Mouse (Mus musculus) inflammation-experienced regulatory T-cells, adult 6 months (primary cell): Measurements from ENCODE around the gene Poldip3. TPM values are rescaled to one million over a fixed set of nuclear protein-coding genes. Genes with fewer than 3 reads are reported as not detected.
"Not testable (repeated sequence)": the region's sequence is repeated elsewhere in the genome, so short reads cannot be mapped to it uniquely, and the experiment has no call there.

Experiments used
- ATAC-seq: one replicate; pipeline ENCODE4 v1.8.0; 2017
- polyA plus RNA-seq, 3 experiments: library from polyadenylated mRNA; unstranded; fragments of 100-300 nt; shearing (Covaris generic); gene quantifications; one replicate each; pipeline ENCODE4 v1.2.1; 2017

Gene Poldip3
- polyA plus RNA-seq, 3 experiments from 2014 or later: 162 to 203 (median 174) TPM

DNA sequence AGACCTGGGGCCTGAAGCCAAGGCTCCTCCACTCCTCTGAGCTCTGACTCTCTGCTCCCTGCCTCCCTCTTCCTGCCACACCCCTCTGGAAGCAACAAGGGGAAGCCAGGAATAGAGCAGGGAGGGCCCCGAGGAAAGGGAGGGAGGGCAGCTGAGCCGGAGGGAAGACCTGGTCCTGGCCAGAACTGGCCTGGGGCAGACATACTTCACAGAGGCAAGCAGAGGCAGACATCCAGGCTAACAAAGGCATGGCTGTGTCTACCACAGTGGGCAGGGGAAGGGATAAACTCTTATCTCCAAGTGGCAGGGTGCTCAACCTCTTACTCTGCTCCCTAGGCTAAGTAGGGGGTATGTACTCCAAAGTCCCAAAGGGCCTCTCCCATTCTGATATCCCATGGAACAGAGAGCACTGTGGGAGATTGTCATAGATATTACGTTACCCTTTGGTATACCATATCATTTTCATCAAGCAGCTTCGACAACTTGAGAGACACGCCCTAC, 15.8 kb upstream of the Poldip3 start:
- ATAC-seq: no peak

DNA sequence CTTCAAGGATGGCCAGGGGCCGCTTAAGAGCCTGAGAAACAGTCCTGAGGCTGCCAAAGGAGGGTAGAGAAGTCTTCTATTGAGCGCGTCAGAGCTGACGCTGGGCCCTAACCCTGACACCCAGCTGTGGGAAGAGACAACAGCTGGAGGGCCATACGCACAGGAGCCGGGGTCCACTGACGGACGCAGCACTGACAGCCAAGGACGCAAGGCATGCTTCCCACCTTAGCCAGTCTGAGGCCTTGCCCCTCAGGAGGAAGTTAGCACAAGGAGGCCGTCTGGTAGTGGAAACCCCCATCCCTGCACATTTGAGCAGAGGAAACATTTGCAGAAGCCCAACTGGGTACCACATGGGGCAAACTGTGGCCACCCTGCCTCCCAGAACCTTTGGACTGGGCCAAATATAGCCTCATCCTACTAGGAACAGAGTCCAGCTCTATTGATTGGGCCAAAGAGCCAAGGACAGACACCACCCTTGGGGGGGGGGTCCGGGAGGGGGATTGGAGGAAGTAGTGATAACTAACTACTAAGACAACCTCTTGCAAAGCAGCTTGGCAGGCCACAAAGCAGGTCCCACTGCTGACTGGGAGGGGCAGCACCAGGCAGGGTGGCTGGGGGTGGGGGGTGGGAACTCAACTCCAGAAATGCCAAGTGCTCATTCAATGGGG, 13.8 kb upstream of the Poldip3 start:
- ATAC-seq: no peak

DNA sequence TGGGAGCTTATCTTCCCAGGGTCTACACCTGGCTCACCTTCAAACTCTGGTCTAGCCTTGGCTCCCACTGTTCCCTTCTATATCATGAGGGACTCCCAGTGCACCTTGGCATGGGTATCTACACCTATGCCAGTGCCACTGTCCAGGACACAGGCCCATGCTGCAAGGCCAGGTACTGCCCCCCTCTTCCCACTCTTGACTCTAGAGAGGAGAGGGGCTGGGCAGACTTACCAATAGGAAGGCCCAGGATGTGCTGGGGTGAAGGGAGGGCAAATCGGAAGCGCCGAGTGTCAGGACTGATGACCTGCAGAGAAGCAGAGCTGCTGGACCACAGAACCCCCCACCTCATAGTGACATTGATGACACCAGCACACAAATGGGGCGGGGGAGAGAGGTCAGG, 12.8 kb upstream of the Poldip3 start:
- ATAC-seq: no peak

- ATAC-seq: no peak
These were observed 12.0 kb upstream of the Poldip3 start for GRCm38 (mm10) chr15:83161062-83161748.

GRCm38 (mm10) chr15:83160561-83160960, 11.4 kb upstream of the Poldip3 start:
- no peak for ATAC-seq

DNA sequence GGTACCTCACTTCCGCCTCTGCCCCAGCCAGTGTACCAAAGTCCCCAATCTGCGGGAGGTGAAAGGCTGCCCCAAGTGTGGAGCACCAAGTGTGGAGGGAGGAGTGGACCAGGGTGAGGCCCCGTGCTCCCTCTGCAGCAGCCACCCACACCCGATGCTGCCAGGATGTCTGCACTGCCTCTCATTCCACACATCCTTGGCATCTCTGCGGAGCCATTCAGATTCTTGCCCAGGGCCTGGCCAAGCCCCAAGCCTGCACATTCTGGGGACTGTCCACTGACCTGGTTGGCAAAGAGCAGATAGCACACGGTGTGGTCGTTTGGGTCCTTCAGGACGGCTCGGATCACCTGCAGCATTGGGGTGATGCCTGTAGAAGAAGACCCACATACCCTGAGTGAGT, 10.6 kb upstream of the Poldip3 start:
- ATAC-seq: no peak

- ATAC-seq: no peak
These were observed 9.5 kb upstream of the Poldip3 start for GRCm38 (mm10) chr15:83158587-83159160.

DNA sequence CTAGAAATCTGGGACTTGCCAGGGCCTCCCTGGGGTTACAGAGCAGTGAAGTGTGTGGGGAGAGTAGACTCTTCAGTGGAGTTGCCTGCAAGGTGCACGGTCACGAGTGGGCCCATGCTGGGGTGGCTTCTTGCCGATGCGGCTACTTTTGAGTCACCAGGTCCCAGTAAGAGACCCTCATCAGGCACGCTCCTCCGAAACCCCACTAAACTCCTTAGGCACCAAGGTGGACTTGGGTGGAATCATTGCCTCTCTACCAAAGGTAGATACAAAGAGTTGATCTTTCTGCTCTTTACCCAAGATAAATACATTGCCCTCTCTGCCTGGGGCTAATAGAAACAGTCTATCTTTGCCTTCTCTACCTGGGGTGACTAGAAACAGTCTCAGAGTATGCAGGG, 8.5 kb upstream of the Poldip3 start:
- no peak for ATAC-seq

GRCm38 (mm10) chr15:83156929-83157666, 7.9 kb upstream of the Poldip3 start:
- no peak for ATAC-seq

DNA sequence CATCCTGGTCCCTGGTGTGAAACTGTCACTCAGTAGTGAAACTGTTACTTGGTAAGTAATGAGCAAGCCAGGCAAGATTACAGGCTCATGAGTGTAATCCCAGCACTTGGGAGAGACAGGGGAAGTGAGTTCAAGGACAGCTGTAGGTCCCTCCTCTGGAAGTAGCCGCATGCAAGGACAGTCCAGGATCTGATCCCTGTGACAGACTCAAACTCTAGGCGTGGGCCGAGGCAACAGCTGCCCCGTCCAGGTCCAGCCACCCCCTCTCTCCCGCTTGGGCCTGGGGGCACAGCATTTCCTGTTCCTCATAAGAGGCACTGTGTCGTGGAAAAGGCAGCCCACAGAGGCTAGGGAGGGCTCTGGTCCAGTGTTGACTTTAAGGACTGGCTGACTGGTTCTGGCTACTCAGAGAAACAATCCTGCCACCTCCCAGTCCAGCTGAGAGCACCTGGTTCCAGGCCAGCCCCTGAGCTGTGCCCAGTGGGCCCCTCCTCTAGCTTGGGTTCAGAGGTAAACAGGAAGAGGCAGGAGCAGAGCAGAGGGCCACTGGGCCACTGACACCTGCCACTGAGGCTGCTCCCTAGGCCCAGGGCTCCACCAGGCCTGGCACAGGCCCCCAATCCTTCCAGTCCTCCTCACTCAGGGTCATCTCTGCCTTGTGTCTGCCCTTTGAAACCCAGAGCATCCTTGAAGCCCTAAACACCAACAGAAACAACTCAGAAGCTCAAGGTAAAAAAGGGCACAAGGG, 6.7 kb upstream of the Poldip3 start:
- no peak for ATAC-seq

- no peak for ATAC-seq
These were observed 5.1 kb upstream of the Poldip3 start for GRCm38 (mm10) chr15:83154309-83154708.

GRCm38 (mm10) chr15:83150694-83151093, 1.5 kb upstream of the Poldip3 start:
- ATAC-seq: no peak

DNA sequence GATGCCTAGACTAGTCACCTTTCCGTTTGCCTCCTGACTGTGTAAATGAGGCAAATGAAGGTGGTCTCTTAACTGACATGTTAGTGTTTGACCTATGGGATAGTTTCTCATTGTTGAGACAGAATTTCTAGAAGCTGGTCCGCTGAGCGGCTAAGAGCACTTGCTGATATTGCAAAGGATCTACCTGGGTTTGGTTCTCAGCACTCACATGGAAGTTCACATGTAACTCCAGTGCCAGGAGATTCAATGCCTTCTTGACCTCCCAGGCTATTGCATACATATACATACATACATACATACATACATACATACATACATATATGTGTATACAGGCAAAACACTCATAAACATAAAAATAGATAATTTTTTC, 874 bp upstream of the Poldip3 start:
- ATAC-seq: no peak

GRCm38 (mm10) chr15:83148801-83149195, 386 bp downstream of the Poldip3 start:
- ATAC-seq: peak; percentile 20

- no peak for ATAC-seq
These were observed 789 bp downstream of the Poldip3 start for GRCm38 (mm10) chr15:83148395-83148794.

DNA sequence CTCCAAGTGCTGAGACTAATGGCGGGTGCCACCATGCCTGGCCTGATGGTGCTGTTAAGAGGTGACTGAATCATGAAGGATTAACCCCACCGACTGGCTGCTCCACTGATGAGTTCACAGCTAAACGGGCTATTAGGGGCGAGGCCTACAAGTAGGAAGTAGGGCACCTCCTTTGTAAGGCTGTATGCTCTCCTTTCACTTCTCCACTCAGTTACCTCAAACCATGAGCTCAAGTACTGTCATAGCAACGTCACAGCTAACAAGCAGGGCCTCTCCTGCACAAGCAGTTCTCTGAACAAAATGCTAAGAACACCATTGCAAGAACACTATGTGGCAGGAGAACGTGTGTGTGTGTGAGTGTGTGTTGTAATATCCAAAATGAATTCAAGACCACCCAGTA, 3.6 kb downstream of the Poldip3 start:
- ATAC-seq: no peak

GRCm38 (mm10) chr15:83142861-83143260, 6.3 kb downstream of the Poldip3 start:
- no peak for ATAC-seq

DNA sequence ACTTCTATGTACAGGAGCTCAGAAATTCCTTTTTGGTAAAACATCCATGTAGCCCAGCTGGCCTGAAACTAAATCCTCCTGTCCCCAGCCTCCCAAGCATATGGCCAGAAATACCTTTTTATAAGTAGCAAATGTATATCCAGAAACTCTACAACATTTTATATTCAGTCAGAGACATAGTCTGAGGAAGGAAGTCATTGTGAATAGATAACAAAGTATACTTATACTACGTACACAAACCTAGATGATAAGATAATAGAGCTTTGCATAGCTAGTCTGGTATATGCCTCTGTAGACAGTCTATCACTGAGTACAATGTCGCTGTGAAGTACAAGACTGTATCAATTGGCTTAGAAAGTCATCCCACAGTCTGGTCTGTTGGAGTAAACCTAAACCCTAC, 13.5 kb downstream of the Poldip3 start:
- ATAC-seq: no peak

DNA sequence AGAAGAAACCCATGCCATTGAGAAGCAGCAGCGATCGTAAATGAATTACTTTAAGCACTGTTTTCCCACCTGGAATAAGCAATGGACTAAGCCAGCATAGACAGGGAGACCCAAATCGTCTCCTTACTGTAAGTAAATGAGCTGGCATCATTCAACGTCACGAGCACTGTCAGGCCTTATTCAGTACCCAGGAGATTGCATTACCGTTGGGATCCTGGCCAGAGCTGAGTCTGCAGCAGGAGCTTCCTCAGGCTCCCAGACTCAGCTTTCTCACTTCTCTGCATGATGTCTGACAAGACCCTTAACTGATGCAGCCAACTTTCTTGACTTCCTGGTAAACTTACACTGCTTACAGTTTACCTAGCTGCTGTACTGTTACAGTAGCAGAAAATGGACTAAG, 14.5 kb downstream of the Poldip3 start:
- ATAC-seq: no peak

DNA sequence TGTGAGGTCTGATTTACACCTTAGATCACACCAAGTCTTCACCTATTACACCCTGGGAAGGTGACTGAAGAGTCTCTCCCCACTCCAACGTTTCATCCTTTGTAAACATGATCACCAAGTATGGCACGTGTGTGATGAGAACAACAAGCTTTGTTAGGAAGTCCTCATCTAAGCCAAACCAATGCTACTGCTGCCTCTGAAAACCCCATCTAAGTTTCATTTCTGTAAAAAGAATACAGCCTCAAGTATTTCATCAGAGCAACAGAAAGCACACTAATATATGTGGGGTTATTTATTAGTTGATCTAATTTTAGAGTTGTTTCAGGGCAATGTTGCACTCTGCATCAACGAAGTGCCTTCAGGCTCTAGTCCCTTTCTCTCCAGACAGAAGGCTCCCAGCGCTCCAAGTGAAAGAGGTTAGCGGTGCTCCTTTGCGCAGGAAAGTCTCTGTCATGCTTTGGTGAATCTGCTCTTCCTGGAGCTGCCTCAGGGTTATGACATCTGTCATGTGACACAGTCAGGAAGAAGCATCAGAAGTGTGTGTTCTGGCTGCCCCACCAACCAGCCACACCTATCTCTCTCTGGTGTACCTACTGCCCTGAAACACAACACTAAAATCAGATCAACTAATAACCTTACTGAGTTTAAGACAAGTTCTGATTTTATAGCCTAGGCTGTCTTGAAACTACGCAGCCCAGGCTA, 19.5 kb downstream of the Poldip3 start:
- no peak for ATAC-seq

GRCm38 (mm10) chr15:83127037-83127436, 22.1 kb downstream of the Poldip3 start:
- ATAC-seq: not testable (repeated sequence)

DNA sequence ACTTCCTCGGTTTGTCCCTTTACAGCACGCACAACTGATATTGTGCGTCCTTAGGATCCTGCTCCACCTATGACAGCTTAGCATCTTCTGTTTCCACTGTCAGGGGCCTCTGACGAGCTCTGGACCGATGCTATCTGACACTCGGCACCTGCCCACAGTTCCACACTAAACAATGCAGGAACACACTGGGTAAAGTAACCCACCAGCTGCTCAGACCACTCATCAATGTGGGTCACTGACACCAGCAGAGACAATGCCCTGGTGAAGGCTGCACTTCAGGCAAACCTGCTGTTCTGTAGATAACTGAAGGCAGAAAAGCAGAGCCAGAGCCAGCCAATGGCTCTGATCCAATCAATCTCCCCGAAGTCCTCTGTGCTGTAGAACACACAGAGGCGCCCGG, 22.6 kb downstream of the Poldip3 start:
- no peak for ATAC-seq
